Mouse (Mus musculus) heart, embryonic 12.5 days (tissue): Measurements from ENCODE around the gene Cap2. TPM values are rescaled to one million over a fixed set of nuclear protein-coding genes. Genes with fewer than 3 reads are reported as not detected.

Experiments
- ATAC-seq: fragments of 200-750 bp; cut with Nextera tagmentation; 2 replicates; pipeline ENCODE4 v1.8.0; 2017; ENCODE audit warnings: moderate TSS enrichment, moderate library complexity; ENCODE audit not compliant: insufficient number of reproducible peaks, low FRiP score
- H3K27ac ChIP-seq: fragments of 300-500 bp; sonication (generic); 2 replicates; pipeline ENCODE4 v1.5.1; 2016; ENCODE audit warnings: mild to moderate bottlenecking, moderate library complexity; ENCODE audit not compliant: poor library complexity, severe bottlenecking
- H3K27me3 ChIP-seq: fragments of 300-500 bp; sonication (generic); replicated peaks from 2 replicates; pipeline ENCODE4 v1.6.1; 2016; ENCODE audit warnings: mild to moderate bottlenecking, moderate library complexity
- H3K36me3 ChIP-seq: fragments of 300-500 bp; sonication (generic); 2 replicates; pipeline ENCODE4 v1.6.1; 2016; ENCODE audit warnings: mild to moderate bottlenecking, moderate library complexity
- H3K4me1 ChIP-seq: fragments of 300-500 bp; sonication (generic); replicated peaks from 2 replicates; pipeline ENCODE4 v1.6.1; 2016; ENCODE audit warnings: mild to moderate bottlenecking
- H3K4me2 ChIP-seq: fragments of 300-500 bp; sonication (generic); 2 replicates; pipeline ENCODE4 v1.6.1; 2016; ENCODE audit warnings: mild to moderate bottlenecking, moderate library complexity
- H3K4me3 ChIP-seq: fragments of 300-500 bp; sonication (generic); 2 replicates; pipeline ENCODE4 v1.5.1; 2016; ENCODE audit warnings: mild to moderate bottlenecking
- H3K9ac ChIP-seq: fragments of 300-500 bp; sonication (generic); 2 replicates; pipeline ENCODE4 v1.6.1; 2016; ENCODE audit warnings: mild to moderate bottlenecking, moderate library complexity
- H3K9me3 ChIP-seq: fragments of 300-500 bp; sonication (generic); replicated peaks from 2 replicates; pipeline ENCODE4 v1.6.1; 2016; ENCODE audit warnings: mild to moderate bottlenecking, moderate library complexity
- WGBS: fragments of 180-500 bp; shearing (Covaris S2); methylation state at CpG from one replicate; pipeline ENCODE4 v1.1.7; 2016; 5-methylcytosine and 5-hydroxymethylcytosine counted together
- polyA plus RNA-seq: library from polyadenylated mRNA; unstranded; fragments of >200 nt; fragmentation: Nextera tagmentation; extraction: Ambion mirVana; gene quantifications from 2 replicates; pipeline ENCODE4 v1.2.1, GENCODE M21; 2016

The Cap2 gene
- polyA plus RNA-seq, 1 experiment from 2014 or later = 177 TPM

DNA sequence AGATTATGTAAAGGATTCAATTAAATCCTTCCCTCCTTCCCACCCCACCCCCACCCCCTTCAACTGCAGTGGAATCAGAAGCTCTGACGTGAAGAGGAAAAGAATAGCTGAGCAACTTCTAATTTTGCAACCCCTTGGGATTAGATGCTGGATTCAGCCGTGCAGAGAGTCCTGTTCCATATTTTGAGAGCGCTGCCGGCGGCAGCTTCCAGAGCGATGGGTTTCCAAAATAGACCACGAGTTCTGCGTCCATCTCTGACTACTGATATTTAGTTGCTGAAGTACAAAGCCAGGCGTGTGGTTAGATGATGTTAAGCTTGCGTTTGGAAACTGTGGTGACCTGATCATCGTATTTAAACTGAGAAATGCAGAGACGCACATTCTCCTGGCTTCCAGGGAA lies 22.1 kb downstream of the Cap2 start:
- peaks cover 22% of the 10 kb centered on the region for H3K36me3 ChIP-seq
- peaks cover 43% of the 10 kb centered on the region for H3K4me1 ChIP-seq
- no peaks in the 10 kb centered on the region for H3K27me3 ChIP-seq
- no peak for ATAC-seq
- peak overlapping the region; percentile 94 for H3K27ac ChIP-seq
- H3K9ac ChIP-seq = peak overlapping the region; percentile 54; the same call in 1 of the 2 replicates
- 0 out of 2 replicates have a peak overlapping the region, but pooled peaks have one; percentile 4 for H3K4me3 ChIP-seq
- no peaks in the 10 kb centered on the region for H3K9me3 ChIP-seq
- whole genome bisulfite sequencing = 28% methylated on average over 12 of the region's 12 CpGs
- H3K4me2 ChIP-seq = peak overlapping the region; percentile 48

DNA sequence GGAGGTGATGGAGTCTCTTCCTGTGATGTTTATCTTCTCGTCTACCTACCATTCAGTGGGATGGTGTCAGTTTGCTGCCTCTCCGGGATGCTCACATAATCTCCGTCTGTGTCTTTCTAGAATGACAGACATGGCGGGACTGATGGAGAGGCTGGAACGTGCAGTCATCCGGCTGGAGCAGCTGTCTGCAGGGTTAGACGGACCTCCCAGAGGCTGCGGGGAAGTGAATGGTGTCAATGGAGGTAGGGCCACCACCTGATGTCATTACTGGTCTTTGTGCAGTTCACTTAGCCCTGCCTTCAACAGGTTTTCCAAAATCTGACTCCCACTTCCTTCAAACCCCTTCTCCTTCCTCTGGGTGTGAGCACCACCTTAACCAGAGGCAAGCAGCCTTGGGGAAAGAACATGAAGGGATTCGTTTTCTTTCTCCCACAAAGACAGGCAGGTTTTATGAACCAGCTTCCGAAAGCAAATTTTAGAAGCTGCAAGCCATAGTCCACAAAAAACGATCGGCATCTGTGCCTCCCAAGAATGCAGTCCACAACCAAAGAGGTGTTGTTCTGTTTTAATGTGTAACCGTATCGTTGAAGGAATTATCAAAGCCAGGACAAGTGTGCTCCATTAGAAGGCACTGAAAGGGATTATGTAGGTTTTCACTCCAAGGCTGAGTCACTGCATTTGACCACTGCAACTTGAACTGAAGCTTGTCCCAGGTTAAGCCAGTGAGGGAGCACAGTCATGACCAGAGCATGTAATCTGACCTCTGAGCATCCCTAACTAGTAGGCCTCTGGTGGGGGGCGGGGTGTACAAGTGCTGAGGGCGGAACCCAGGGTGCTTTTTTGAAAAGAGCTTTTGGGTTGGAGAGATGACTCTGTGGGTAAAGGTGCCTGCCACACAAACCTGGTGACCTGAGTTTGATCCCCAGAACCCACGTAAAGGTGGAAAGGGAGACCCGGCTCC lies 23.9 kb downstream of the Cap2 start:
- no peak overlapping the region for H3K4me3 ChIP-seq
- H3K9me3 ChIP-seq = no peaks in the 10 kb centered on the region
- H3K9ac ChIP-seq = no peak overlapping the region
- 79% methylated on average over 18 of the region's 18 CpGs for WGBS
- no peak overlapping the region for H3K4me2 ChIP-seq
- peak overlapping the region; percentile 94 for H3K27ac ChIP-seq
- peaks cover 20% of the 10 kb centered on the region for H3K36me3 ChIP-seq
- no peak for ATAC-seq
- H3K4me1 ChIP-seq = peaks cover 59% of the 10 kb centered on the region
- no peaks in the 10 kb centered on the region for H3K27me3 ChIP-seq

DNA sequence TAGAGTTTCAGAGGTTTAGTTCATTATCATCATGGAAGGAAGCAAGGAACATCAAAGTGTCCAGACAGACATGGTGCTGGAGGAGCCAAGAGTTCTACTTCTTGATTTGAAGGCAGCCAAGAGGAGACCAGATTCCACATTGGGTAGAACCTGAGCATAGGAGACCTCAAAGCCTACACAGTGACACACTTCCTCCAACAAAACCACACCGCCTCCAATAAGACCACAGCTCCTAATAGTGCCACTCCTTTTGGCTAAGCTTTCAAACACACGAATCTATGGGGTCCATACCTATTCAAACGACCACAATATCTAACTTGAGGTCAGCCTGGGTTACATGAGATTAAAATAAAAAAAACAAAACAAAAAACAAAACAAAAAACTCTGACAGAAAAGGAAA lies 25.0 kb downstream of the Cap2 start:
- peaks cover 26% of the 10 kb centered on the region for H3K36me3 ChIP-seq
- ATAC-seq = no peak
- WGBS = 73% methylated on average over 3 of the region's 3 CpGs
- H3K27me3 ChIP-seq = no peaks in the 10 kb centered on the region
- H3K9ac ChIP-seq = no peak overlapping the region
- H3K27ac ChIP-seq = no peak overlapping the region
- peaks cover 56% of the 10 kb centered on the region for H3K4me1 ChIP-seq
- H3K4me2 ChIP-seq = no peak overlapping the region
- no peaks in the 10 kb centered on the region for H3K9me3 ChIP-seq
- no peak overlapping the region for H3K4me3 ChIP-seq

DNA sequence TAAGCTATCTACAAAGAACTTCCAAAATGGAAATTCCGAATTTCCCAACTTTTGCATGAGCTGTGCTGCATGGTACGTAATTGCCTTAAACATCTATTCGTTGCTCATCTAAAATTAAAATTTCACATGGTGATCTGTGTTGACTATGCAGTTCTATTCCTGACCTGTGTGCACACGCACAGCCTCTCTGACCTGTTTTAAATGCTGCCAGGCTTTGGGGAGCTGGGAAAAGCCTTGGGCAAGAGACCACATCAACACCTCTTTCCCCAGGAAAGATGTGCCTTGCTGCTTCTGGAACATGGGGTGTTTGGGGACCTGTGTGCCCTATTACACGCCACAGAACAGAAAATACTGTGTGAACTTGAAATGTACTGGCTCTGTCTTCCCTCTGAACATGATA lies 25.7 kb downstream of the Cap2 start:
- Histone ChIP-seq H3K9me3 (no peaks in the 10 kb centered on the region), H3K36me3 (peaks cover 31% of the 10 kb centered on the region), H3K9ac (no peak overlapping the region), H3K4me1 (peaks cover 52% of the 10 kb centered on the region), H3K4me3 (no peak overlapping the region), H3K4me2 (no peak overlapping the region), H3K27me3 (no peaks in the 10 kb centered on the region), H3K27ac (peak overlapping the region; percentile 37)
- 87% methylated on average over 5 of the region's 5 CpGs for WGBS
- no peak for ATAC-seq

DNA sequence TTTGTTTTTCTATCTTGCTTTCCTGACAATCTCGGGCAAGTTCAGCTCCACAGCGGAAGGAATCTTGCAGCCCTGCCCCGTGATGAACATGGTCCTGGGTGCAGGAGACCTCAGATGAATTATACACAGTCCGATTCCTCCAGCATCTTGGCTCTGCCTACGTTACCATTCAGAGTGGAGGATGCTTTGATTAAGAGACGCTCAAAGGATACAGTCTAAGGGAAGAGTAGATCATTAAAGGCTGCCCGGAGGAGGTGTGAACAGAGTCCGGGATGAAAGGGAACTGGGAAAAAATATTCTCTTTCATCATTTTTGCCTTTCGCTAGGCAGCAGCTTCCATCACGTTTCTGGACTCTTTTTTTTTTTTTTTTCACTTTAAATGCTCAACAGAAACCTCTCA lies 27.4 kb downstream of the Cap2 start:
- Histone ChIP-seq H3K27me3 (no peaks in the 10 kb centered on the region), H3K9ac (peak overlapping the region; percentile 24; the same call in 1 of the 2 replicates), H3K36me3 (peaks cover 38% of the 10 kb centered on the region), H3K4me1 (peaks cover 39% of the 10 kb centered on the region), H3K4me2 (no peak overlapping the region), H3K9me3 (no peaks in the 10 kb centered on the region), H3K27ac (no peak overlapping the region), H3K4me3 (no peak overlapping the region)
- ATAC-seq = no peak
- WGBS = 64% methylated on average over 10 of the region's 10 CpGs

DNA sequence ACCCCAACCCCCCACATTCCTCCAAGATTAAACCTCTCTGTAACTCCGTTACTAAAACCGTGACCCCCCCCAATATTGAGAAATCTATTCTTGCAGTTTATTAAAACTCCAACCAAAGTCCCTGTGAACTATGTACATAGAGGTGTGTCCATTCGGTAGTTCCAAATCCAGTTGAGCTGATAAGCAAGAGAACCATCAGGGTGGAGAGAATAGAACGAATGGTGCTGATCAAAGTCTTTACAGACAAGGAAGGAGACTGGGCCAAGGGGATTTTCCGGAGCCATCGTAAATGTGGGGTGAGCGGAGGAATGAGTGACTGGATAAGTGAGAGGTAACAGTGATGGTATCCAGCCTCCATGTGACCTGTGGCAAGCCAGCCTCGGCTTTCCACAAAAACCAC lies 28.9 kb downstream of the Cap2 start:
- Histone ChIP-seq H3K4me1 (peaks cover 40% of the 10 kb centered on the region), H3K36me3 (peaks cover 35% of the 10 kb centered on the region), H3K27me3 (no peaks in the 10 kb centered on the region), H3K4me2 (0 out of 2 replicates have a peak overlapping the region, but pooled peaks have one; percentile 1), H3K9me3 (no peaks in the 10 kb centered on the region), H3K27ac (peak overlapping the region; percentile 79), H3K4me3 (no peak overlapping the region), H3K9ac (peak overlapping the region; percentile 29; the same call in 1 of the 2 replicates)
- no peak for ATAC-seq
- 42% methylated on average over 8 of the region's 8 CpGs for WGBS

DNA sequence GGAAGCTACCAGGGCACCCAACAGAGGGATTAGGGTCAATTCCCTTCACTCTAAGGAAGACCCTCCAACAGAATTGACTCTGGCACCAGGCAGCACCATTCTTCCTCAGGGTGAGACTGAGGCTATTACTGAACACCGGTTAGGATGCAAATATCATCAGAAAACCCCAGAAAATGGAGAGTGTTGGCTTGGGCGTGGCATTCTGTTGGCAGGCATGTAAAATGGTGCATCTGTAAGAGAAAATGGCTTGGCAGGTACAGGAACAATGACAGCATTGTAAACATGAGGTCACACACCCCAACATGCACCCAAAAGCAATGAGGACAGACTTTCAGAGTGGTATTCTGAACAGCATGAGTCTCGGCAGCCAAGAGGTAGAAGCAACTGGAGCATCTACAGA lies 30.0 kb downstream of the Cap2 start:
- Histone ChIP-seq H3K4me3 (no peak overlapping the region), H3K27ac (no peak overlapping the region), H3K36me3 (peaks cover 27% of the 10 kb centered on the region), H3K27me3 (no peaks in the 10 kb centered on the region), H3K4me1 (peaks cover 38% of the 10 kb centered on the region), H3K4me2 (no peak overlapping the region), H3K9me3 (no peaks in the 10 kb centered on the region), H3K9ac (no peak overlapping the region)
- ATAC-seq = no peak
- WGBS = 80% methylated on average over 3 of the region's 3 CpGs

DNA sequence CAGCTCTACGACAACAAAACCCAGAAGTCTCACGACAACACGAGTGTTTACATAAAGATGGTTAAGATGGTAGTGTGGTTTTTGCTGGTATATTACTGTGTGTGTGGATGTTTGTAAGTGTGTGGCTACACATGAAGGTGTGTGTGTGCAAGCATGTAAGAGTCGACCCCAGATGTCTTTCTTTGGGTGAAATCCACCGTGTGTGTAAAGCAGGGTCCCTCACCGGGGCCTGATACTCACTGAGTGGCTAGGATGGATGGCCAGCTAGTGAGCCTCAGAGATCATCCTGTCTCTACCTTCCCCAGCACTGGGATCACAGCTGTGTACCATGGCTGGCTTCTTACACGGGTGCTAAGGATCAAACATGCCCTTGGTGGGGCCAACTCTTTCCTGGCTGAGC lies 30.6 kb downstream of the Cap2 start:
- WGBS = 85% methylated on average over 7 of the region's 7 CpGs
- no peak for ATAC-seq
- no peaks in the 10 kb centered on the region for H3K9me3 ChIP-seq
- no peaks in the 10 kb centered on the region for H3K27me3 ChIP-seq
- peaks cover 26% of the 10 kb centered on the region for H3K36me3 ChIP-seq
- peaks cover 38% of the 10 kb centered on the region for H3K4me1 ChIP-seq
- H3K4me3 ChIP-seq = no peak overlapping the region
- H3K4me2 ChIP-seq = no peak overlapping the region
- no peak overlapping the region for H3K9ac ChIP-seq
- H3K27ac ChIP-seq = no peak overlapping the region

DNA sequence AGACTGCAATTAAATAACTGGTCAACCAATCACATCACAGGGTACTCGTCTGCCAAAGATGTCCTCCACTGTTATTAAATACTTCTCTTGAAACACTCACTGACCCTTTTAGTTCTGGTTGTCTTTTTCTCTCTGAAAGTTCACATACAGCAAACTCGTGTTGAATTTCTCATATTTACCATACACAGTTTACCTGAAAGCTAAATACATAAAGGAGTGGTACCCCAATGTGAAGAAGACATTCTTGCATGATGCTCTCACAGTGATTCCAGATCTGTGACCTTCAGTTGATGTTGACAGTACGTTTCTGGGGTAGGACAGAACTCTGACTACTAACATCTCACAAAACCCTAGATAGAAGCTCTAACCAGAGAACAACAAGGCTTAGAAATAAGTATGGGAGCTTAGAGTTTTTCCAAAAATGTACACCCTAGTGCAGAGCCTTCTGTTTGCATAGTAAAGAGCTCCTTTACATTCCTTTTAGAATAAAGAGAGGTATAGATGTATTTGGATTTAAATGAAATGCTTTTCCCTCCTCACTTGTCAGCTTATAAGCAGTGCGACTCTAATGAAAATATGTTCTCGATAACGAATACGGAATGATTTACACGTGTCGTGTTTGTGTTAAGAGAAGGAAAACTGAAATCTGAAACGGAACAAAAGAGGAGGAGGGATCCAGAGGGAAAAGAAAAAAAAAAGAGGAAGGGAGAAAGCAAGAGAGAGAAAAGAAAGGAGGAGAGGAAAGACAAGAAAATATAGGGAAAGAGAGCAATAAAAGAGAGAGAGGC lies 31.9 kb downstream of the Cap2 start:
- no peak overlapping the region for H3K4me2 ChIP-seq
- no peak overlapping the region for H3K4me3 ChIP-seq
- no peaks in the 10 kb centered on the region for H3K9me3 ChIP-seq
- no peak overlapping the region for H3K27ac ChIP-seq
- H3K9ac ChIP-seq = no peak overlapping the region
- no peaks in the 10 kb centered on the region for H3K27me3 ChIP-seq
- 67% methylated on average over 10 of the region's 10 CpGs for WGBS
- H3K4me1 ChIP-seq = peaks cover 39% of the 10 kb centered on the region
- no peak for ATAC-seq
- peaks cover 22% of the 10 kb centered on the region for H3K36me3 ChIP-seq

DNA sequence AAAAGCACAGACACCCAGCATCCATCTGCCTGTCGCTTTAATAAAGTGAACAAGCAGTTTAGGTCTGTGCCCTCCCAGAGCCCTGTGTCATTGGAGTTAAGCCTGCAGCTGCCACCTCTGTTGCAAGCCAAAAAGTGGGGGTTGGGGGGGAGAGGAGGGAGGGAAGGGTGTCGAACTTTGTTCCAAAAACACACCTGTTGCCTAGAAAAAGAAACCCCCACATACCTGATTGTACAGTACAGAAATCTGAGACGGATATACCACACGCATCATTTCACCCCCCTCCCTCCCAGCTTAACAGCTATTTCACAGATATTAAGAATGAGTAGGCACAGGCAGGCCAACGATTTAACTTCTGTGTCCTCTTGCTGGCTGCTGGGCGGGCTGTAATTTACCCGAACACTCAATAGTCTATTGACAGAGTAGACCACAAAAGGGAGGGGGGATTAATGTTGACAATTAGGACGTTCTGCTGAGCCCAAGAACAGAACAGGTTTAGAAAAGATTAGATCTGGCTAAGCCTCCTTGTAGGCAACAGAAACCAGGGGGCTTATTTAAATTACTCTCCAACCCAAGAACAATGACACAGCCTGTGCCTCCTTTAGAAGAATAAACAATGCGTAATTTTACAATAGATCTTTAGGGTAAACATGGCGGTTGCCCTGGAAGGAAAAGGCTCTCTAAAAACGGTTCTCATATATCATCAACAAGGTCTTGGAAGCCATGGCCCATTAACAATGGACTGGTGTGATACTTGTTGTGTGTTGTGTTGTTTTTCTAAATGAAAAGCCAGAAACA lies 32.7 kb downstream of the Cap2 start:
- Histone ChIP-seq H3K27ac (no peak overlapping the region), H3K4me3 (no peak overlapping the region), H3K9ac (no peak overlapping the region), H3K27me3 (no peaks in the 10 kb centered on the region), H3K4me1 (peaks cover 37% of the 10 kb centered on the region), H3K4me2 (no peak overlapping the region), H3K9me3 (no peaks in the 10 kb centered on the region), H3K36me3 (peaks cover 23% of the 10 kb centered on the region)
- no peak for ATAC-seq
- 46% methylated on average over 11 of the region's 11 CpGs for WGBS
